Mouse (Mus musculus) MEL (cell line): ENCODE data around the gene Ttc29. TPM values are rescaled to one million over a fixed set of nuclear protein-coding genes. Genes with fewer than 3 reads are reported as not detected.

Source experiments
- DNase-seq: peaks from one replicate; pipeline ENCODE4 v3.0.0; 2011; ENCODE audit warnings: low read depth, low spot score
- H3K27ac ChIP-seq: 2 replicates; pipeline ENCODE4 v1.5.1; 2012; ENCODE audit warnings: low read depth, mild to moderate bottlenecking, control low read depth, low read length, moderate library complexity; ENCODE audit not compliant: control insufficient read depth
- H3K27me3 ChIP-seq, 2 experiments: fragments of 150-350 bp in 1 of 2; sonication (generic) in 1 of 2; 2 replicates each; pipeline ENCODE4 v1.6.1; 2012; ENCODE audit warnings: low read length in 2 of 2, mild to moderate bottlenecking in 2 of 2, improper control_type of control experiment in 1 of 2, moderate library complexity in 1 of 2; ENCODE audit not compliant: insufficient read depth in 2 of 2, control insufficient read depth in 1 of 2
- H3K36me3 ChIP-seq, 2 experiments: 2 replicates each; pipeline ENCODE4 v1.6.1; 2012 to 2014; ENCODE audit warnings: low read length in 2 of 2, improper control_type of control experiment in 1 of 2, inconsistent platforms in 1 of 2, mild to moderate bottlenecking in 1 of 2; ENCODE audit not compliant: insufficient read depth in 2 of 2, control insufficient read depth in 1 of 2
- H3K4me1 ChIP-seq, 2 experiments: fragments of 150-350 bp in 1 of 2; sonication (generic) in 1 of 2; 2 replicates each; pipeline ENCODE4 v1.6.1; 2012; ENCODE audit warnings: low read length in 2 of 2, improper control_type of control experiment in 1 of 2, mild to moderate bottlenecking in 1 of 2; ENCODE audit not compliant: insufficient read depth in 2 of 2, control insufficient read depth in 1 of 2
- H3K4me3 ChIP-seq, 2 experiments: fragments of 150-350 bp in 1 of 2; sonication (generic) in 1 of 2; 2 replicates each; pipeline ENCODE4 v1.5.1; 2012; ENCODE audit warnings: low read depth in 2 of 2, low read length in 2 of 2, mild to moderate bottlenecking in 2 of 2, moderate library complexity in 2 of 2, control low read depth in 1 of 2, improper control_type of control experiment in 1 of 2; ENCODE audit not compliant: control insufficient read depth in 1 of 2, insufficient read depth in 1 of 2
- H3K79me2 ChIP-seq: 2 replicates; pipeline ENCODE4 v1.6.1; 2012; ENCODE audit warnings: mild to moderate bottlenecking, low read length, moderate library complexity; ENCODE audit not compliant: control insufficient read depth, poor library complexity, insufficient read depth
- H3K9ac ChIP-seq: 2 replicates; pipeline ENCODE4 v1.6.1; 2012; ENCODE audit warnings: low read depth, mild to moderate bottlenecking, control low read depth, low read length, moderate library complexity; ENCODE audit not compliant: control insufficient read depth, poor library complexity, severe bottlenecking
- H3K9me3 ChIP-seq: fragments of 150-350 bp; sonication (generic); replicated peaks from 2 replicates; pipeline ENCODE4 v1.6.1; 2012; ENCODE audit warnings: mild to moderate bottlenecking, low read length, improper control_type of control experiment, moderate library complexity; ENCODE audit not compliant: insufficient read depth
- BHLHE40 ChIP-seq: IDR thresholded peaks from 2 replicates; pipeline ENCODE4 v1.6.1; 2012; ENCODE audit warnings: low read depth, mild to moderate bottlenecking, inconsistent platforms, low read length, improper control_type of control experiment, borderline replicate concordance
- CHD1 ChIP-seq: IDR thresholded peaks from 2 replicates; pipeline ENCODE4 v1.6.1; 2012; ENCODE audit warnings: low read depth, mild to moderate bottlenecking, inconsistent platforms, low read length, improper control_type of control experiment
- CTCF ChIP-seq, 3 experiments: IDR thresholded peaks in 2 of 3; conservative IDR thresholded peaks in 1 of 3; 2 replicates each; pipeline ENCODE4 v1.5.1; 2011 to 2012; ENCODE audit warnings: low read length in 3 of 3, low read depth in 2 of 3, mild to moderate bottlenecking in 2 of 3, improper control_type of control experiment in 1 of 3, inconsistent platforms in 1 of 3, mixed read lengths in 1 of 3, moderate library complexity in 1 of 3; ENCODE audit not compliant: control insufficient read depth in 1 of 3, insufficient read depth in 1 of 3, poor library complexity in 1 of 3, severe bottlenecking in 1 of 3
- E2F4 ChIP-seq: IDR thresholded peaks from 2 replicates; pipeline ENCODE4 v1.6.1; 2011; ENCODE audit warnings: low read depth, low read length, improper control_type of control experiment, borderline replicate concordance
- EP300 ChIP-seq, 2 experiments: IDR thresholded peaks; 2 replicates each; pipeline ENCODE4 v1.6.1; 2011; ENCODE audit warnings: improper control_type of control experiment in 2 of 2, low read length in 2 of 2, low read depth in 1 of 2, mild to moderate bottlenecking in 1 of 2
- GATA1 ChIP-seq: IDR thresholded peaks from 2 replicates; pipeline ENCODE4 v1.6.1; 2011; ENCODE audit warnings: low read depth, low read length, improper control_type of control experiment
- JUND ChIP-seq: IDR thresholded peaks from 2 replicates; pipeline ENCODE4 v1.6.1; 2011; ENCODE audit warnings: low read depth, mild to moderate bottlenecking, improper control_type of control experiment, low read length
- MAFK ChIP-seq: IDR thresholded peaks from 2 replicates; pipeline ENCODE4 v1.6.1; 2011; ENCODE audit warnings: low read depth, mild to moderate bottlenecking, low read length, improper control_type of control experiment, borderline replicate concordance
- MXI1 ChIP-seq: IDR thresholded peaks from 2 replicates; pipeline ENCODE4 v1.6.1; 2011; ENCODE audit warnings: mild to moderate bottlenecking, low read depth, low read length, improper control_type of control experiment
- MYC ChIP-seq: IDR thresholded peaks from 2 replicates; pipeline ENCODE4 v1.6.1; 2011; ENCODE audit warnings: low read depth, mild to moderate bottlenecking, low read length, improper control_type of control experiment, moderate library complexity
- NELFE ChIP-seq: IDR thresholded peaks from 2 replicates; pipeline ENCODE4 v1.6.1; 2011; ENCODE audit warnings: low read depth, low read length, improper control_type of control experiment
- RAD21 ChIP-seq: IDR thresholded peaks from 2 replicates; pipeline ENCODE4 v1.6.1; 2011; ENCODE audit warnings: mild to moderate bottlenecking, low read depth, low read length, improper control_type of control experiment
- RCOR1 ChIP-seq: IDR thresholded peaks from 2 replicates; pipeline ENCODE4 v1.6.1; 2012; ENCODE audit warnings: low read depth, mild to moderate bottlenecking, inconsistent platforms, low read length, improper control_type of control experiment
- SIN3A ChIP-seq: IDR thresholded peaks from 2 replicates; pipeline ENCODE4 v1.6.1; 2012; ENCODE audit warnings: low read length, improper control_type of control experiment, inconsistent platforms
- SMC3 ChIP-seq: IDR thresholded peaks from 2 replicates; pipeline ENCODE4 v1.6.1; 2011; ENCODE audit warnings: low read depth, low read length, improper control_type of control experiment
- TAL1 ChIP-seq: IDR thresholded peaks from 2 replicates; pipeline ENCODE4 v1.6.1; 2012; ENCODE audit warnings: mild to moderate bottlenecking, inconsistent platforms, low read length, moderate library complexity, mixed read lengths
- TBP ChIP-seq: IDR thresholded peaks from 2 replicates; pipeline ENCODE4 v1.8.0; 2011; ENCODE audit warnings: low read depth, low read length, improper control_type of control experiment
- TCF12 ChIP-seq: IDR thresholded peaks from 2 replicates; pipeline ENCODE4 v1.6.1; 2014; ENCODE audit warnings: low read depth, mild to moderate bottlenecking, inconsistent platforms, low read length, improper control_type of control experiment, moderate library complexity
- USF1 ChIP-seq: IDR thresholded peaks from 2 replicates; pipeline ENCODE4 v1.6.1; 2014; ENCODE audit warnings: low read depth, mild to moderate bottlenecking, inconsistent platforms, low read length, improper control_type of control experiment, moderate library complexity
- USF2 ChIP-seq, 2 experiments: IDR thresholded peaks; 2 replicates each; pipeline ENCODE4 v1.6.1; 2011 to 2012; ENCODE audit warnings: improper control_type of control experiment in 2 of 2, low read length in 2 of 2, borderline replicate concordance in 1 of 2, inconsistent platforms in 1 of 2, low read depth in 1 of 2, mild to moderate bottlenecking in 1 of 2; ENCODE audit not compliant: insufficient read depth in 1 of 2
- ZC3H11A ChIP-seq: IDR thresholded peaks from 2 replicates; pipeline ENCODE4 v1.6.1; 2012; ENCODE audit warnings: low read depth, mild to moderate bottlenecking, inconsistent platforms, low read length, improper control_type of control experiment
- ZMIZ1 ChIP-seq: IDR thresholded peaks from 2 replicates; pipeline ENCODE4 v1.6.1; 2012; ENCODE audit warnings: low read depth, mild to moderate bottlenecking, inconsistent platforms, low read length, improper control_type of control experiment, moderate library complexity
- ZNF384 ChIP-seq: IDR thresholded peaks from 2 replicates; pipeline ENCODE4 v1.6.1; 2012; ENCODE audit warnings: low read depth, mild to moderate bottlenecking, inconsistent platforms, low read length, improper control_type of control experiment
- polyA plus RNA-seq, 2 experiments: library from polyadenylated mRNA; stranded (reverse) in 1 of 2; unstranded in 1 of 2; fragments of >175 nt in 1 of 2; fragments of >200 nt in 1 of 2; gene quantifications; 2 replicates each; pipeline versions ENCODE4 v1.2.1 to v1.2.4; 2012; ENCODE audit warnings: low replicate concordance in 2 of 2, low read depth in 1 of 2; ENCODE audit not compliant: insufficient read length in 2 of 2, insufficient read depth in 1 of 2, missing spikeins in 1 of 2
- total RNA-seq: library from RNA; depleted of rRNA; stranded (reverse); fragments of 300-350 nt; gene quantifications from 2 replicates; pipeline ENCODE4 v1.2.3, GENCODE M21; 2012

Ttc29 gene
- total and polyA plus RNA-seq, 3 experiments: not detected

- H3K79me2 ChIP-seq: no peaks in the 10 kb centered on the region
- H3K27ac ChIP-seq: no peak overlapping the region
- no peaks in the 10 kb centered on the region for H3K27me3 ChIP-seq
- H3K9me3 ChIP-seq: no peaks in the 10 kb centered on the region
- no peak overlapping the region for H3K9ac ChIP-seq
- no peak for DNase-seq
- TF ChIP-seq MYC (no peak), EP300 (IDR thresholded peaks at IDR 0.05; ENCODE audit: low read depth in 1 of 2, low read length in 2 of 2) (no peak), TAL1 (no peak), ZMIZ1 (no peak), RAD21 (no peak), BHLHE40 (no peak)
- H3K4me1 ChIP-seq: no peaks in the 10 kb centered on the region
- no peaks in the 10 kb centered on the region for H3K36me3 ChIP-seq
- no peak overlapping the region for H3K4me3 ChIP-seq
Observed at GRCm38 (mm10) chr8:78309539-78309938, 96.4 kb downstream of the Ttc29 start.

- H3K27me3 ChIP-seq: no peaks in the 10 kb centered on the region
- no peaks in the 10 kb centered on the region for H3K36me3 ChIP-seq
- DNase-seq: no peak
- TF ChIP-seq E2F4: no peak
- H3K4me3 ChIP-seq: no peak overlapping the region
- H3K4me1 ChIP-seq: no peaks in the 10 kb centered on the region
- no peak overlapping the region for H3K27ac ChIP-seq
- no peaks in the 10 kb centered on the region for H3K79me2 ChIP-seq
- H3K9ac ChIP-seq: no peak overlapping the region
- H3K9me3 ChIP-seq: no peaks in the 10 kb centered on the region
Observed at GRCm38 (mm10) chr8:78315576-78315975, 102.5 kb downstream of the Ttc29 start.

DNA sequence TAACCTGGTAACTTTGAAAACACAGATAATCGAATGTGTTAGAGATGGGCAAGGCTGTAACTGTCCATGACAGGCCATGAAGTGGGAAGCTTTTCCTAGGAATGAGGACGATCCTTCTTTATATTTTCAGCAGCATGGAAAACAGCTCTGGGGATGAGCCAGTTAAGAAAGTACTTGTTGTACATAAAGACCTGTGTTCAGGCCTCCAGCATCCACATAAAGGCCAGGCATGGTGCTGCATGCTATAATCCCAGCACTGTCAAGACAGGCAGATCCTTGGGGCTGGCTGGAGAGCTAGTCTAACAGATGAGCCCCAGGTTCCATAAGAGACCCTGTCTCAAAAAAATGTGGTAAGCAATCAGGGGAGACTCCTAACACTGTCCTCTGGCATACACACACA is 104.6 kb downstream of the Ttc29 start:
- TF ChIP-seq USF2 (IDR thresholded peaks at IDR 0.05; ENCODE audit: borderline replicate concordance in 1 of 2, insufficient read depth in 1 of 2, low read depth in 1 of 2, low read length in 2 of 2): no peak
- TF ChIP-seq JUND: no peak
- TF ChIP-seq NELFE: no peak
- TF ChIP-seq GATA1: no peak
- no peak for TF ChIP-seq TBP
- TF ChIP-seq TAL1: no peak
- no peak for TF ChIP-seq BHLHE40
- TF ChIP-seq USF1: no peak
- TF ChIP-seq TCF12: no peak
- TF ChIP-seq ZC3H11A: no peak
- no peak for TF ChIP-seq CHD1
- TF ChIP-seq MXI1: no peak
- TF ChIP-seq RCOR1: no peak
- no peak for TF ChIP-seq SIN3A
- no peak for TF ChIP-seq MAFK
- no peak for TF ChIP-seq SMC3
- TF ChIP-seq CTCF (IDR thresholded peaks at IDR 0.05 in 2 of 3, conservative IDR thresholded peaks at IDR 0.05 in 1 of 3; ENCODE audit: control insufficient read depth in 1 of 3, insufficient read depth in 1 of 3, low read depth in 2 of 3, low read length in 3 of 3, poor library complexity in 1 of 3, severe bottlenecking in 1 of 3): no peak
- TF ChIP-seq ZNF384: no peak
- Histone ChIP-seq H3K9ac (no peak overlapping the region), H3K27me3 (no peaks in the 10 kb centered on the region), H3K27ac (no peak overlapping the region), H3K4me3 (no peak overlapping the region), H3K36me3 (no peaks in the 10 kb centered on the region), H3K79me2 (no peaks in the 10 kb centered on the region), H3K4me1 (no peaks in the 10 kb centered on the region), H3K9me3 (no peaks in the 10 kb centered on the region)
- no peak for DNase-seq
